Mouse (Mus musculus) embryonic fibroblast, embryonic 13.5 days (primary cell): Measurements from ENCODE around the gene Syt2.

Source experiments
- CTCF ChIP-seq: IDR thresholded peaks from 2 replicates; pipeline ENCODE4 v1.5.1; 2011; ENCODE audit warnings: mild to moderate bottlenecking, control low read depth, low read length, moderate library complexity, borderline replicate concordance; ENCODE audit not compliant: insufficient read depth
- POLR2A ChIP-seq: IDR thresholded peaks from 2 replicates; pipeline ENCODE4 v1.6.1; 2011; ENCODE audit warnings: low read depth, mild to moderate bottlenecking, control low read depth, low read length, moderate library complexity

GRCm38 (mm10) chr1:134774247-134774646 lies 127.8 kb downstream of the Syt2 start:
- no peak for TF ChIP-seq CTCF
- no peak for TF ChIP-seq POLR2A
